Mouse (Mus musculus): ENCODE data around the gene Rpl3. TPM values are rescaled to one million over a fixed set of nuclear protein-coding genes. Genes with fewer than 3 reads are reported as not detected.

Gene Rpl3
- polyA plus RNA-seq (2014; fragmentation: Illumina TruSeq; extraction: RNeasy Lipid Tissue Mini Kit (QIAGEN cat#74804)) = 298 TPM

DNA sequence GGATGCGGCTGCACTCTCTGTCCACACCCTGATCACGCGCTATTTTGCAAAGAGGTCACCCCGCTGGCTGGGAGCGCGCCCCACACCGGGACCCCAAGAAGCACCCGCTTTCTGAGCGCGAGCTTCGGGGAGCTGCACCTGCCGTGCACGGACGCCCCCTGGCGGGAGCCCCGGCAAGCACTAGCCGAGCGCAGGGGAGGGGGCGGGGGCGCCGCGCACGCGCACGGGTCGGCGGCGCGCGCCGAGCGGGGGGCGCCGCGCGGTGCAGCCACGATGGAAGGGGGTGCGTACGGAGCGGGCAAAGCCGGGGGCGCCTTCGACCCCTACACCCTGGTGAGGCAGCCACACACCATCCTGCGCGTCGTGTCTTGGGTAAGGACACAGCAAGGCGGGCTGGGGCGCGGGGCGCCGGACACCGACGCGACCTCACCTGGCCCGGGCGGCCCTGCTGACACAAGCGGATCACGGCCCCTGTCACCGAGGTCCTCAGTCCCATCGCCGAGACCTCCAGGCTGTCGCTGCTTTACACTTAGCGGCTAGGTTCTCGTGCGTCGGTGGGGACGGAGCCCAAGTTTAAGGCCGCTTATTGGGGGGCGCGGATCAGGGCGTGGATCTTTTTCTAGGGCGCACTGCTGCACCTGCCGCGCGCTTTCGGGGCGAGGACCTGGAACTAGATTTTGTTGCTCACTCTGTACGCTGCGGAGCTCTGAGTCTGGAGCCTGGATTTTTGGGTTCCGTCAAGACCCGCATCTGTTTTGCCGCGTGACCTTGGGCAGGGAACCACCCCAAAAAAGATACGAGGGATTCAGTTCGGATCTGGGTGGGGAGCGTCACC, at the start of gene Rpl3, which contains the start of gene Syngr1:
Gene Rpl3, minus strand, starts transcription at position 748 of the 835 bp plus-strand sequence.
Gene Syngr1, plus strand, starts transcription at position 214 of the 835 bp plus-strand sequence.

DNA sequence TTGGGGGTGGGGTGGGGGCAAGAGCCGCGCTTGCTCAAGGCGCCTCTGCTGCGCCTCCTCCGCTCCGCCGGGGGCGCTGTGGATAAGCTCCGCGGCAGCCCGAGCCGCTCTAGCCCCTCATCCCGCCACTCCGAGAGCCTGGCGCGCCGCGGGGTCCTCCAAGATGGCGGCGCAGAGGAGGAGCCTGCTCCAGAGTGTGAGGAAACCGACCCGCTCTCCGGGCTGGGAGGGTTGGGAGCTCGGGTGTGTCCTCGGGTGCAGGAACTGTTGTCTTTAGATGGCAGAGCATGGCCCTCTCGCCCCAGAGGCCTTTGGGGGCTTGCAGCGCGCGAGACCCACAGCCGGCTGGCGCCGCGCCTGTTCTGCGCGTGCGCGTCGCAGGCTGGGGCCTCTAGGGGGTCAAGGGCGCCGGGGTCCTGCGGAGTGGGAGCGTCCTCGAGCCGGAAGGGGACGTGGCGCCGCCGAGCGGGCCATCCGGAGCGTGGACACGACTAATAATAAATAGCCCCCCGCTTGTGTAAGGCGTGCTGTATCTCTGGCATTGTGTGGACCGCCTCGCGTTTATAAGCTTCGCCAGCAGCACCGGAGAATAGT, 41.4 kb upstream of the Rpl3 start, which contains the start of gene Tab1:
Gene Tab1, plus strand, starts transcription at position 135 of the 594 bp plus-strand sequence.

Other genes with a start within 250 kb of the Rpl3 start
- gene Apobec3, start 200.2 kb downstream of the Rpl3 start, polyA plus RNA-seq (2014; fragmentation: Illumina TruSeq; extraction: RNeasy Lipid Tissue Mini Kit (QIAGEN cat#74804)) = 14.4 TPM
- 0.46 TPM for gene Cbx7, start 120.7 kb downstream of the Rpl3 start, polyA plus RNA-seq (2014; fragmentation: Illumina TruSeq; extraction: RNeasy Lipid Tissue Mini Kit (QIAGEN cat#74804))
- 0.37 TPM for gene Pdgfb, start 76.9 kb downstream of the Rpl3 start, polyA plus RNA-seq (2014; fragmentation: Illumina TruSeq; extraction: RNeasy Lipid Tissue Mini Kit (QIAGEN cat#74804))
- gene Syngr1, start 534 bp downstream of the Rpl3 start, polyA plus RNA-seq (2014; fragmentation: Illumina TruSeq; extraction: RNeasy Lipid Tissue Mini Kit (QIAGEN cat#74804)) = 0.14 TPM
- 0.54 TPM for gene Tab1, start 41.3 kb upstream of the Rpl3 start, polyA plus RNA-seq (2014; fragmentation: Illumina TruSeq; extraction: RNeasy Lipid Tissue Mini Kit (QIAGEN cat#74804))
- gene Mgat3, start 81.9 kb upstream of the Rpl3 start, polyA plus RNA-seq (2014; fragmentation: Illumina TruSeq; extraction: RNeasy Lipid Tissue Mini Kit (QIAGEN cat#74804)) = 7.0 TPM
- 22.0 TPM for gene Mief1, start 142.2 kb upstream of the Rpl3 start, polyA plus RNA-seq (2014; fragmentation: Illumina TruSeq; extraction: RNeasy Lipid Tissue Mini Kit (QIAGEN cat#74804))
- not detected for gene AC140267.1, start 144.0 kb upstream of the Rpl3 start, polyA plus RNA-seq (2014; fragmentation: Illumina TruSeq; extraction: RNeasy Lipid Tissue Mini Kit (QIAGEN cat#74804))
- gene Atf4, start 163.3 kb upstream of the Rpl3 start, polyA plus RNA-seq (2014; fragmentation: Illumina TruSeq; extraction: RNeasy Lipid Tissue Mini Kit (QIAGEN cat#74804)) = 46.8 TPM
- gene Rps19bp1, start 172.4 kb upstream of the Rpl3 start, polyA plus RNA-seq (2014; fragmentation: Illumina TruSeq; extraction: RNeasy Lipid Tissue Mini Kit (QIAGEN cat#74804)) = 3.3 TPM
- not detected for gene Cacna1i, start 195.4 kb upstream of the Rpl3 start, polyA plus RNA-seq (2014; fragmentation: Illumina TruSeq; extraction: RNeasy Lipid Tissue Mini Kit (QIAGEN cat#74804))